Mouse (Mus musculus): ENCODE results near the gene Jmjd7.
A peak's percentile ranks its signal among the peaks of the same experiment; 100 is the strongest.

DNA sequence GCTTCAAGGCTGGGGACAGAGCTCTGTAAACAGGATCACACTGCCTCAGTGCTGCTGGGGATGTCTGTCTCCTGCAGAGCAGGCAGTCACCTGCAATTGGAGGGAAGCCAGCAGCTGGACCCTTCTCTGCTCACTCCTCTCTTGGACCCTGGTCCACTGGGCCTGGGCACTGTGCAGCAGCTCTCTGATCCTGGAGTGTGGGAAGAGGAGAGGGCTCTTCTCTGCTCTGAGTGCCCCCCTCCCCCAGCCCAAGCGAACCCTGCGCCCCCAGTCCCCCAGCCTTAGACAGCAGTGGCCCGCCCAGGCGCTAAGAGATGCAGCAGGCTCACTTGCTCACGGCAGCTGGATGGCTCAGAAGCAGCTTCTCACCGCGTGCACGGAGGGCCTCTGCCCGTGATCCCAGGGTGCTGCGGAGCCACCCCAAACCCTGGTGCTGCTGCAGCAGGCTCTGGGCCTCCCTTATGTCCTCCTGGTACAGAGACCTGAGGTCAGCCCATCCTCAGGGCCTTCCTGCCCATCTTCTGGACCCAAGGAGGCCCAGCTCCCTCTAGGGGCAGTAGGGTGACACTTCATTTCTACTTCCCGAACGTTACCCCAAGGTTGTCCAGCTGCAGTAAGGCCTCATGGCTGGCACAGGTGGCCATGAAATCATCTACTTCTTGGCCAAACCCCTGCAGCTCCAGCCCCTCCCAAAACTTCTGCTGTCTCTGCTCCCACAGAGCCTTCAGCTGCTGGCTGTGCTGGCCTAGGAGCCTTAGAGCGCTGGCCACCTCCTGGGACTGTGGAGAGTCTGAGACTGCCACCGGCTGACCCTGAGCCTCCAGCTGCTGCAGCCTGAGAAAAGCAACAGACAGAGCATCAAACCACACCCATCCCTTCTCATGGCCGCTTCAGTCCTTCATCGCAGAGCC, 41.5 kb downstream of the Jmjd7 start:
- TF ChIP-seq CTCF (IDR thresholded peaks at IDR 0.05; ENCODE audit: low read depth, low read length) (peak; percentile 28), POLR2A (IDR thresholded peaks at IDR 0.05; ENCODE audit: borderline replicate concordance, low read depth, low read length) (no peak)
